Mouse (Mus musculus): ENCODE measurements at regions not wholly inside any gene's neighbourhood (a gene's known extent, or its start where the extent isn't known, plus 50 kb on each side); places are given as distances from the start of the nearest gene placed in this dataset.

DNA sequence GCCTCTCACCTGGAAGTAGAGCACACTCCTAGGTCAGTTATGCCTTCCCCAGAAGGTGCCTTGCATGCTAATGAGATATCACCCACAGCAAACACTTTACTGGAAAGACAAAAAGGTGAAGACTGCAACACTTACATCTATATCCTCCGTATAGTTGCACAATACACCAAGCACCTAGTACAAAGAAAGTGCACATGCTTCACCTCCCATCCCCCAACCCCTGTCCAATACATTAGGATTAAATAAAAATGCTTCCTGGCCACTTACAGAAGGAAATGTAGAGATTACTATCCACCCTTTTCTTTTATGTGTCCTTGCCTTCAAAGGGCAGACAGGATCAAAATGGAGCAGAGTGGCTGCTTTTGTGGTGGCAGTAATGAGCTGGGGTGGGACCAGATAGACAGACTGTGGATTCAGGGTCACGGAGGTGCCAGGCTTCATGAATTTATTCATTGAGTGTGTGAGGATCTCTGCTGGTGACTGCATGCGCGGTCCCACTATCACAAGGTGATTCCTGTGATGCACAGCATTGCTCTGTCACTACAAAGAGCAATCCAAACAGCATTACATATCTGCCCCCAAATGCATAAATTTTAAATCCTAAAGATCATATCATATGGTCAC is 109.9 kb upstream of the Fat4 start:
- TF ChIP-seq CTCF (IDR thresholded peaks at IDR 0.05; ENCODE audit: low read depth) (no peak), EP300 (optimal IDR thresholded peaks at IDR 0.05) (no peak)
